Mouse (Mus musculus) retina, embryonic 14.5 days (tissue): ENCODE results near the gene Smc5.

Source experiments
- DNase-seq: peaks from one replicate; pipeline ENCODE4 v3.0.0-alpha.2; 2015; ENCODE audit warnings: low spot score

The Smc5 gene

GRCm38 (mm10) chr19:23273355-23274053, at the start of gene Smc5:
Gene Smc5 (minus strand): TSS chr19:23273897.
- peak; percentile 87 for DNase-seq

GRCm38 (mm10) chr19:23323107-23323506, 49.4 kb upstream of the Smc5 start:
- no peak for DNase-seq

DNA sequence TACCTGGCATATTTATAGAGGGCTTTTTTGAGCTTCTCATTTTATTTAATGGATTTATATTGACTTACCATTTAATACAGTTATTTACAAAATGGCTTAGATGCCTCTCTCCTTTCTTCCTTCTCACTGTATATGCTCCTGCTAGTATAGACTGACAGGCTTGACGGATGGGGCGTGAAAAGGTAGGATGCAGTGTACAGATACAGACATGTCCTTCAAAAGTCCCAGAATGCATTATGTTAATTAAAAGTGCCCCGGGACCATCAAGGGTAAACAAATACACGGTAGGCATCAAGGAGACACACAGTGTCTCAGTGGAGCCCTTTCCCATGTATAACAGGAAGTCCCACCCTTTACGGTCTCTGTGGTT, 44.3 kb upstream of the Smc5 start:
- DNase-seq, result no peak

- no peak for DNase-seq
Observed at GRCm38 (mm10) chr19:23317295-23317988, 43.7 kb upstream of the Smc5 start.

DNA sequence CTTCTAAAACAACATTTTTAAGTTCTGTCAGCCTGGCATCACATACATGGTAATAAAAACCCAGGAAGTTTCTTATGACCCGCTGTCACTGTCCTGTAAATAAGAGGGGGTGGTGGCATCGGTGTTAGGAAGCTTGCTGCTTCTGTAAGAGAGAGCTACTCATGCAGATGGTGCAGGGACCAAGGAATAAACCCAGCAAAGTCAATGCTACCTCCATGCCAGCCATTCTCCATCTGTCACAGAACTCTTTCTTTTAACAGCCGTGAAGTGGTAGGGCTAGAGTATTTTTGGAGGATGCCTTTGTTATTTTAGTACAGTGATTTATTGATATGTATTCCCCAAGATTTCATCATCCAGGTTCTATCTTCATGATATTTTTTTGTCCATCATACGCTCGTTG, 43.2 kb upstream of the Smc5 start:
- DNase-seq, result no peak

DNA sequence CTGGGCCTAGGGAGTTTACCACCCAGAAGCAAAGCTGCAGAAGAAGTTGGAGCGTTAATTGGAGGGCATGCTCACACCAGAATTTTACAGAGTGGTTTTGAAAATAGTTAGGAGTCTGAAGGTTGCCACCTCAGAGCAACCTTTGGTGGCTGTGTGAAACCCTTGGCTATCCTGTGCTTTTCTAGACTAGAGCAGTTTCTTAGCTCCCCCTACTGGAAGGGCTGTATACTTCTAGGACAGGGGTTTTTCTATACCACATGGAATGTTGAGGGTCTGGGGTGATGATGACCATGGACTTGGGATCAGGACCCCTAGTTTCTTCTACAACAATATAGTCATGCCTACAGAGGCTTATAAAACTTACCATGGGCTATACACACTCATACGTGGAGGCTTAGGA, 36.3 kb upstream of the Smc5 start:
- no peak for DNase-seq

DNA sequence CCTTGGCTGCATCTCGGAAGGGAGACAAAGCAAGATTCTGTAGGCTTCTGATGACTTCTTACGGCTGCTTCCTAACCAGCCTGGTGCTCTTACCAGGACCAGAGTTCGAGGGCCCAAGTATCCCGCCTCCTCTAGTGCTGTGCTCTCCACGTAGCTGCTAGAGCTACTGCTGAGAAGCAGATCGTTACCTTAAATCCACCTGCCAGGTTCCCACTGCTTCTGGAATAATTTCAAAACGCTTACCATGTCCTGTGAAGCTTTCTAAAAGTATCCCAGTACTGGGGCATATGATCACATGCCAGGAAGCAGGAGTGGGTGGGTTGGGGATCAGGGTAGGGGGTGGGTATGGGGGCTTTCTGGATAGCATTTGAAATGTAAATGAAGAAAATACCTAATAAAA, 33.0 kb upstream of the Smc5 start:
- no peak for DNase-seq

DNA sequence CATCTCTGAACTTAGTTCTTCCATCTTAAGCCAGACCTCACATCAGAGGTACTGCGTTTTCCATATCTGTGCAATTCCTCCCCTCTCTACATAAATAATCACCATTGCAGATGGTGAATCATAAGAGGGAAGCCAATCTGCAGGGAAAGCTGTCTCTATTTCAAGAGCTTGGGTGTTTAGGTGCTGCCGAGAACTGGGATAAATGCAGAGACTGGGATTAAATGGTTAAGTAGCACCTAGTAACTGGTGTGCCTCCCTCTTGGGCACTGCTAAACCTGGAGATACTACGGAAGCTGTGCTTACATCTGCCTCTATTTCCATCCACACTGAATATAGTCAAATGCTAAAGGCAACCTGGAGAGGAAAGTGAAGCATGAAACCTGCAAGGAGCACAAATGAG, 26.3 kb upstream of the Smc5 start:
- no peak for DNase-seq

- no peak for DNase-seq
Observed at GRCm38 (mm10) chr19:23298917-23299316, 25.2 kb upstream of the Smc5 start.

GRCm38 (mm10) chr19:23297191-23297590, 23.5 kb upstream of the Smc5 start:
- no peak for DNase-seq

- no peak for DNase-seq
Observed at GRCm38 (mm10) chr19:23289251-23289650, 15.6 kb upstream of the Smc5 start.

DNA sequence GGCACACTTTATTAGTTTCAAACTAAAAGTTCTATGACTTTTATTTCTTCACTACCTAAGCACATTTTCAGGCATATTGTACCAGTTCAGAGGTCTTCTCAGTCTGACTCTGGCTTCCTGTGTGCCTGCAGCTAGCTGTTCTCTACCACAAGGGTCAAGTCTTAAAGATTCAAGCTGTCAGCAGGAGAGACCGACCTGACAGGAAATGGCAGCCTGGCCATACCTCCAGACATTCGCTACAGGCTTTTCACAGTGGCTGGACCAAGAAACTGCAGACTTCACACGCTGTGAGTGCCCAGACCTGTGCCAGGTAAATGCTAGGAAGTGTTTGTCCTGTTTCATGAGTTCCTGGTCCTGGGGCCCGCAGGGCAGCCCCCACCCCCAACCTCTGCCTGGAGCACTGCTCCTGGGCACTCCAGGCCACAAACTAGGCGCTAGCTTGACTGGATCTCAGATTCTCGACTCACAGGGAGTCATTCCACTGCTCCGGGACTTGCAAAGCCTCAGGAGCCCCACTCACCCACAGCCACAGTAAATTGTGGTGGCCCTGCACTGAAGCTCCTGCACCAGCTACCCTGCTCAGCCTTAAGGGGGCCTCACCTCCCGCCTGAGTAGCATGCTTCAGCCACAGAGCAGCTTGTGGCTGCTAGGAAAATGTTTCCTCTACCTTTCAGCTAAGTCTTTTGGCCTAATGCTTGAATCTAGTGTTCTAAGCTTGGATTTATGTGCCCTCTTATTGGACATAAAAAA, 8.4 kb upstream of the Smc5 start:
- no peak for DNase-seq

DNA sequence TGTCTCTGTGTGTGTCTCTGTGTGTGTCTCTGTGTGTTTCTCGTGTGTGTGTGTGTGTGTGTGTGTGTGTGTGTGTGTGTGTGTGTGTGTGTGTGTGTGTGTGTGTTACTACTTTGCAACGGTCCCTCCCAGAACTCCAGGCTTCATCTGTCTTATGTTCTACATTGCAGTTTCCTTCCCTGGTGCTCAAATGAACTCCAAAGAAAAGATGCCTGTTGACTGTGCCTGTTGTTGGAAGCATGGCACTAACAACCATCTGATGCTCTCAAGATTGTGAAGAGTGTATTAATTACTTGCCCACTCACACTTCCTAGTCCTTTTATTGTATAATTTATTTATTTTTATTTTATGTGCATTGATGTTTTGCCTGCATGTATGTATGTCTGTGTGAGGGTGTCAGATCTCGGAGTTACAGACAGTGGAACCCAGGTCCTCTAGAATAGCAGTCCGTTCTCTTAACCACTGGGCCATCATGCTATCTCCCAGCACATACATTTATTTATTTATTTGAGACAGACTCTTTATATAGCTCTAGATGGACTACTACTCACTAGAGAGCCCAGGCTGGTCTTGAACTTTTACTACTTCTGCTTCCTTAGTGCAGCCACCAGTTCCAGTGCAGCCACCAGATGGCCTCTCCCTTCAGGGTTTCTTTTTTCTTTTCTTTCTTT, 492 bp upstream of the Smc5 start:
- DNase-seq, result no peak

DNA sequence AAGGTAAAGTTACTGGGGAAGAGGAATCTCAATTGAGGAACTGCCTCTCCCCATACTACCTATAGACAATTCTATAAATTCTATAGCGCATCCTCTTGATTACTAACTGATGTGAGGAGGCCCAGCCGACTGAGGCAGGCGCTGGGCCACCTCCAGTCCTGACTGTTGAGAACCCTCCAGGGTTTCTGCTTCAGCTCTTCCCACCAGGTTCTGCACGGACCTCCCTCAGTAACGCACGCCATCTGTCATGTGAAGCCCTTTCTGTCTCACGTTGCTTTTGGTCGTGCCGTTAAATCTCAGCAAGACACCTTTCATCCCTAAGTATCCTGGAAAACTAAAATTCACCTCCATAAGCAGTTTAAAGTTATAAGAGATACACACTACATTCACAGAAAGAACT, 16.9 kb downstream of the Smc5 start:
- no peak for DNase-seq

GRCm38 (mm10) chr19:23246473-23246872, 27.2 kb downstream of the Smc5 start:
- DNase-seq, result no peak

- peak; percentile 66 for DNase-seq
Observed at GRCm38 (mm10) chr19:23225065-23225464, 48.6 kb downstream of the Smc5 start.

- no peak for DNase-seq
Observed at GRCm38 (mm10) chr19:23214326-23214725, 59.4 kb downstream of the Smc5 start.

- DNase-seq, result no peak
Observed at GRCm38 (mm10) chr19:23211325-23211724, 62.4 kb downstream of the Smc5 start.

- no peak for DNase-seq
Observed at GRCm38 (mm10) chr19:23203505-23204053, 70.1 kb downstream of the Smc5 start.

DNA sequence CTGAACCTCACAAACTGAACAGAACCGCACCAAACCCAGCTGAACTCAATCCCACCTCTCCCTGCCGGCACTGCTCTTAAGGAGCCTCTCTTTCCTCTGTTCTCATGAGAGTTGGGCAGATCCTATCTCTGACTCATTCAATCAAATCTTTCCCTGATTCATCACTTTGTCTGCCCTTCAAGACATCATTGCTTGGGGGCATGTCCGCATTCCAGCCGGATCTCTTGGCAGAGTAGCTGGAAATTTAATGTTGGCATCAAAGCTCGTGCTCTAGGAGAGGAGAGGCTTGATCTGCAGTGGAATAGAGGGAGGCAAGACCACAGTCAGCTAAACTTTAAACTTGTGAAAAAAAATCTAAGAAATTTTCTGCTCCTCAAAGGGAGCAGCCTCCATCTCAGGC, 71.6 kb downstream of the Smc5 start:
- no peak for DNase-seq

DNA sequence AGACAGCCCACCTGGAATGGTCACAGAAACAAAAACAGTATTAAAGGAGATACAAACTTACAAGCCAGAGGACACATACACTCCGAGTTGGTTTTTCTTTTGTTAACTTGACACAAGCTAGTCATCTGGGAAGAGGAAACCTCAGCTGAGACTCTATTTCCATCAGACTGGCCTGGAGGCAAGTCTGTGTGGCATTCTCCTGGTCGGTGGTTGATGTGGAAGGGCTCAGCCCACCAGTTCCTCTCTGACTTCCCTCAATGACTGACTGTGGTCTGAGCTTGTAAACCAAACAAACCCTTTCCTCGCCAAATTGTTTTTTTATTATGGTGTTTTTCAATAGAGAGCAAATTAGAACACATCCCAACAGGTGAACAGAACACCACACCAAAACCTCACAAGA, 80.6 kb downstream of the Smc5 start:
- no peak for DNase-seq

GRCm38 (mm10) chr19:23191486-23191885, 82.2 kb downstream of the Smc5 start:
- DNase-seq, result no peak
